Mouse (Mus musculus) embryo, embryonic 11.5 days (tissue): ENCODE results near the gene Fam222a.

Source experiments
- DNase-seq: peaks from one replicate; pipeline ENCODE4 v3.0.0-alpha.2; 2012; ENCODE audit warnings: low read depth, low spot score

Gene Fam222a

GRCm38 (mm10) chr5:114583046-114583445, 15.2 kb downstream of the Fam222a start:
- DNase-seq = no peak

- DNase-seq = no peak
Observed at GRCm38 (mm10) chr5:114583490-114584175, 15.8 kb downstream of the Fam222a start.

GRCm38 (mm10) chr5:114584293-114585104, 16.7 kb downstream of the Fam222a start:
- no peak for DNase-seq

- DNase-seq = no peak
Observed at GRCm38 (mm10) chr5:114585682-114586081, 17.9 kb downstream of the Fam222a start.

- peak; percentile 64 for DNase-seq
Observed at GRCm38 (mm10) chr5:114587908-114588307, 20.1 kb downstream of the Fam222a start.

GRCm38 (mm10) chr5:114588416-114588815, 20.6 kb downstream of the Fam222a start:
- DNase-seq = no peak

- no peak for DNase-seq
Observed at GRCm38 (mm10) chr5:114589026-114589425, 21.2 kb downstream of the Fam222a start.

- no peak for DNase-seq
Observed at GRCm38 (mm10) chr5:114589454-114589853, 21.6 kb downstream of the Fam222a start.

- no peak for DNase-seq
Observed at GRCm38 (mm10) chr5:114590043-114590913, 22.5 kb downstream of the Fam222a start.

GRCm38 (mm10) chr5:114591151-114591561, 23.3 kb downstream of the Fam222a start:
- DNase-seq = no peak

GRCm38 (mm10) chr5:114592463-114593160, 24.8 kb downstream of the Fam222a start:
- no peak for DNase-seq

- DNase-seq = no peak
Observed at GRCm38 (mm10) chr5:114593161-114593821, 25.5 kb downstream of the Fam222a start.

- DNase-seq = no peak
Observed at GRCm38 (mm10) chr5:114593949-114594348, 26.1 kb downstream of the Fam222a start.

- DNase-seq = no peak
Observed at GRCm38 (mm10) chr5:114594741-114595241, 27.0 kb downstream of the Fam222a start.

GRCm38 (mm10) chr5:114596604-114597003, 28.8 kb downstream of the Fam222a start:
- DNase-seq = no peak

- no peak for DNase-seq
Observed at GRCm38 (mm10) chr5:114597222-114597621, 29.4 kb downstream of the Fam222a start.

- DNase-seq = no peak
Observed at GRCm38 (mm10) chr5:114597652-114598051, 29.8 kb downstream of the Fam222a start.

- DNase-seq = no peak
Observed at GRCm38 (mm10) chr5:114602012-114602411, 34.2 kb downstream of the Fam222a start.

GRCm38 (mm10) chr5:114603975-114604374, 36.2 kb downstream of the Fam222a start:
- no peak for DNase-seq

- no peak for DNase-seq
Observed at GRCm38 (mm10) chr5:114604781-114605290, 37.0 kb downstream of the Fam222a start.
